Mouse (Mus musculus): ENCODE results near the gene Stpg1.

GRCm38 (mm10) chr4:135570152-135571036, 75.8 kb downstream of the Stpg1 start:
- TF ChIP-seq CTCF (IDR thresholded peaks at IDR 0.05; ENCODE audit: low read depth) (no peak), EP300 (IDR thresholded peaks at IDR 0.05; ENCODE audit: low read depth) (no peak)
